Mouse (Mus musculus) midbrain, embryonic 14.5 days (tissue): ENCODE measurements at regions not wholly inside any gene's neighbourhood (a gene's known extent, or its start where the extent isn't known, plus 50 kb on each side); places are given as distances from the start of the nearest gene placed in this dataset.

ENCODE experiments used
- ATAC-seq: fragments of 200-750 bp; cut with Nextera tagmentation; 2 replicates; pipeline ENCODE4 v1.8.0; 2017; ENCODE audit warnings: moderate number of reproducible peaks, moderate library complexity; ENCODE audit not compliant: low FRiP score, low TSS enrichment
- DNase-seq: peaks from one replicate; pipeline ENCODE4 v3.0.0-alpha.2; 2015
- H3K27ac ChIP-seq: fragments of 300-500 bp; sonication (generic); replicated peaks from 2 replicates; pipeline ENCODE4 v1.5.1; 2014; ENCODE audit warnings: mild to moderate bottlenecking, low read depth, low read length, moderate library complexity
- H3K27me3 ChIP-seq: fragments of 300-500 bp; sonication (generic); 2 replicates; pipeline ENCODE4 v1.6.1; 2014; ENCODE audit warnings: low read length, control low read depth, mixed read lengths; ENCODE audit not compliant: control insufficient read depth, insufficient read depth
- H3K36me3 ChIP-seq: fragments of 300-500 bp; sonication (generic); 2 replicates; pipeline ENCODE4 v1.6.1; 2014; ENCODE audit warnings: low read length, control low read depth; ENCODE audit not compliant: control insufficient read depth, insufficient read depth
- H3K4me1 ChIP-seq: fragments of 300-500 bp; sonication (generic); 2 replicates; pipeline ENCODE4 v1.6.1; 2014; ENCODE audit warnings: mild to moderate bottlenecking, antibody characterized with exemption, low read length, control low read depth; ENCODE audit not compliant: control insufficient read depth, insufficient read depth
- H3K4me2 ChIP-seq: fragments of 300-500 bp; sonication (generic); 2 replicates; pipeline ENCODE4 v1.6.1; 2014; ENCODE audit warnings: mild to moderate bottlenecking, low read length, moderate library complexity
- H3K4me3 ChIP-seq: fragments of 300-500 bp; sonication (generic); replicated peaks from 2 replicates; pipeline ENCODE4 v1.5.1; 2014; ENCODE audit warnings: low read depth, low read length
- H3K9ac ChIP-seq: fragments of 300-500 bp; sonication (generic); replicated peaks from 2 replicates; pipeline ENCODE4 v1.6.1; 2014; ENCODE audit warnings: mild to moderate bottlenecking, low read length, moderate library complexity
- H3K9me3 ChIP-seq: fragments of 300-500 bp; sonication (generic); 2 replicates; pipeline ENCODE4 v1.6.1; 2016; ENCODE audit warnings: low read length, control low read depth, mixed read lengths; ENCODE audit not compliant: control insufficient read depth
- WGBS: fragments of 180-500 bp; shearing (Covaris S2); extraction: QIAGEN DNeasy Blood & Tissue Kit; methylation state at CpG from one replicate; pipeline ENCODE4 v1.1.7; 2014; 5-methylcytosine and 5-hydroxymethylcytosine counted together

DNA sequence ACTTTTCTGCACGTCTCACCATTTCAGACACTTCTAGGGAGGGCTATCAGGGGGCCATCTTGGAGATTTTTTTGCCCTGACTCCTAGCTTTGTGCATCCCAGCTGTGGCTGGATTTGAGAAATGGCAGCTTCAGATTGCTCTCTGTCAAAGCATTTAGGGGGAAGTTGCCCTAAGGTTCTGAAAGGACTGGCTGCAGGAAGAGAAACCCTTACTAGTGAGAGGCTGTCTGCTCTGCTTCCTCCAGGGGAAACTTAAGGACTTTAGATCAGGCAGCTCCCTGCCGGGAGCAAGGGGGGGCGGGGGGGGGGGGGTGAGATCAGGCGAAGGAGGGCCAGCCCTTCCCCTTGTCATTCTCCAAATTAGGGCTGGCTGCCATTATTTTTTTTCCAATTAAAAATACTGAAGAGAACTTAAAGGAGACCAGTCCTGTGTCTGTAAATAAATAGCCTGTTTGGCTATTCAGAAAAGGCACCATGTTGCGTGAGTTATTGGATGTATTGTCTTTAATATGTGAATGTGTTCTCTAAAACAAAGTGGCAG, 141.7 kb upstream of the Tbl1xr1 start:
- WGBS: 3% methylated on average over 5 of the region's 5 CpGs
- Histone ChIP-seq H3K9me3 (no peaks in the 10 kb centered on the region), H3K9ac (no peak overlapping the region), H3K4me3 (0 out of 2 replicates have a peak overlapping the region, but pooled peaks have one; percentile 24), H3K4me2 (peak overlapping the region; percentile 61), H3K27me3 (no peaks in the 10 kb centered on the region), H3K36me3 (no peaks in the 10 kb centered on the region), H3K4me1 (peaks cover 25% of the 10 kb centered on the region), H3K27ac (peak overlapping the region; percentile 90)
- DNase-seq (peak; percentile 52), ATAC-seq (no peak)

DNA sequence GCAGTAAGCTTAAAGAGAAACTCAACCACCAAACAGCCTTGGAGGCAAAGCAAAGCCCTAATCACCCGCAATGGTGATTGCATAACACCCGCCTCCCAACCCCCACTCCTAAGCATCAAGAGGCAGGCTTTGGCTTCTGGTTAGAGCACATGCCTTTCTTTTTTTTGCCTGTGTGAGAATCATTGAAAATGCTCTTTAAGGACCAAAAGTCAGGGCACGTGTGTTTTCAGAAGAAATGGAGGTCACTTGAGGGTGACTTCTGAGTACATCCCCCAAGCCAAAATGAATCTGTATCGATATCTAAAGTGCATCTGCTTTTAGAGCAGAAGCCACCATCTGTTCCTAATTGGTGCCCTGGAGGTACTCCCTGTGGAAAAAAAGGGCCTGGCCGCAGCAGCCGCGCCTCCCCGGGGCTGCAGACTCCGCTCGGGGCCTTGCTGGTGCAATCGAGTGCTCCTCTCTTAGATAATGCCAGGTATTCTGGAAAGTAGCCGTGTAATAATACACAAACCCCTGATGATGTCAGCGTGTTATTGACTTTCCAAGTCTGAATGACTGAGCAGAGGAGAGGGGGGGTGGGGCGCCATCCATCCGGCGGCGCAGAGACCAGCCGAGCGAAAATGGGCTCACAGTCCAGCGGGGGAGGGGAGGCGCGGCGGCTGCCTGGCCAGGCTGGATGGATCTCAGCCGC, 140.7 kb upstream of the Tbl1xr1 start:
- Histone ChIP-seq H3K9me3 (no peaks in the 10 kb centered on the region), H3K4me3 (peak overlapping the region; percentile 24), H3K4me1 (peaks cover 25% of the 10 kb centered on the region), H3K27me3 (no peaks in the 10 kb centered on the region), H3K27ac (peak overlapping the region; percentile 90), H3K9ac (peak overlapping the region; percentile 36; the same call in 1 of the 2 replicates), H3K36me3 (no peaks in the 10 kb centered on the region), H3K4me2 (peak overlapping the region; percentile 61)
- DNase-seq (peak; percentile 99), ATAC-seq (peak; percentile 94)
- WGBS: under 1% methylated on average over 24 of the region's 24 CpGs

DNA sequence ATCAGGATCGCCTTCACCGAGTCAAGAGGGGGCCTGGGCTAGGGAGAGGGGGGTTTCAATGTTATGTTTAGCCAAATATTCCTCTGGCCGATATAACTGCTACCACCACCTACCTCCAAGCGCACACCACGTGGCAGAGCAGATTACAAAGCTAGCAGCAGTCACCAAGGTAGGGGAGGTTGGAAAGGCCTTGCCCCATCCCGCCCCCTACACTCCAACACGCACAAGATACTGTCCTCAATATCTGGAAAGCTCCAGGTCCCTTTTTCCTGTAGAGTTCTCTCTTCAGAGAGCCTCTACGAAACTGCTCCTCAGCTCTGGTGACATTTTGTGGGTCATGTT, 140.2 kb upstream of the Tbl1xr1 start:
- no peak overlapping the region for H3K9ac ChIP-seq
- no peaks in the 10 kb centered on the region for H3K27me3 ChIP-seq
- H3K4me1 ChIP-seq: peaks cover 25% of the 10 kb centered on the region
- 4% methylated on average over 8 of the region's 8 CpGs for WGBS
- peak overlapping the region; percentile 90 for H3K27ac ChIP-seq
- H3K4me2 ChIP-seq: peak overlapping the region; percentile 61
- DNase-seq (no peak), ATAC-seq (no peak; the same call in 1 of the 2 replicates)
- no peaks in the 10 kb centered on the region for H3K36me3 ChIP-seq
- peak overlapping the region; percentile 24 for H3K4me3 ChIP-seq
- no peaks in the 10 kb centered on the region for H3K9me3 ChIP-seq

DNA sequence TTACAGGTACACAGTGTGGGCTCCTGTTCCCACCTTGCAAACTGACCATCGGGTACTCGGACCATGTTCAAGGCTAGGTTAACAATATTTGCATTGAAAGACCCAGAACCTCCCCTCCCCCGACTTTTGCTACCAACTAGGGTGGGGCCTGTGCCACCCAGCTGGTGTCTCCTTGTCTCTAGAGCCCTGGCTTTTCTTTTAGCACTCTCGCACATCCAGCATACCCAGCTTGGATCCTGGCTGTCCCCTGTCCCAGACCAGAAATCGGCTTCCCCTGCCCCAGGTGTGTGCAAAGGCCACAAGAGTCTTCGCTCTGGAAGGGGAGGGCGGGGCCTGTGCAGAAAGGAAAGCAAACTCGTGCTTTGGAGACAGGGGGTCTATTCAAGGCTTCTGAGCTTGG, 139.8 kb upstream of the Tbl1xr1 start:
- DNase-seq: peak; percentile 37
- no peak overlapping the region; the same call in 1 of the 2 replicates for H3K4me3 ChIP-seq

DNA sequence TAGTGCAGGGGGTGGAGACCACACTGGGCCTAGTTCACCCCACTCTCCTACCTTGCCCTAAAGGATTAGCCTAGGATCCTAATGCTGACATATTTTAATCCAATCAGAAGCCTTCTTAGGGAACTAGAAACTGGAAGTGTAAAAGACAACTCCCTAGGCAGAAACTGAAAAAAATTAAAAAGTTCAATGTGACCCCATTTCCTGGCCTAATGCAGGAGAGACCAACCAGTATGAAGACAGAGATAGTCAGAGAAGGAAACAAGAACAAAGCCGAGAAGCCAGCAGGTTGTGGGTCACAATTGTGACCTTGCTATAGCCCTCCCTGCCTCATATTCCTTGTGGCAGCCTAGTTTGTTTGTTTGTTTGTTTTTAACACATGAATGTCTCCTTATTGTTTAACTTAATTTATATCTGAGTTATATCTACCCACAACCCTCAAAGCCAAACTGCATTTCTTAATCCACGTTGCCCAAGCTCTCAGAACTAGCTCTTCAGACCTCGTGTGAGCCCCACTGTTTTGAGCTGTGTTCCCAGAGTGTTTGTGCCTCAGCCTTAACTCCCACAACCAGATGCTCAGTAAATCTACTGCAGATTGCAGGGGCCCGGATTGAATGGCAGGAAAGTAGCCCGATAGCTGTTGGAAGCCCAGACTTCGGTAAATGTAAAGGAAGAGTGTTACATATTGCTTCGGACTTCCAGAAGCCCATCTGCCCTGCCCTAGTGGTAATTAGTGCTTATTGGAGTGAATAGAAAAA, 139.0 kb upstream of the Tbl1xr1 start:
- no peak overlapping the region for H3K4me3 ChIP-seq
- no peak for DNase-seq
- H3K4me2 ChIP-seq: no peak overlapping the region
- 60% methylated on average over 7 of the region's 7 CpGs for WGBS
- H3K36me3 ChIP-seq: no peaks in the 10 kb centered on the region
- no peaks in the 10 kb centered on the region for H3K27me3 ChIP-seq
- no peak overlapping the region for H3K9ac ChIP-seq
- H3K9me3 ChIP-seq: no peaks in the 10 kb centered on the region
- H3K27ac ChIP-seq: no peak overlapping the region
- H3K4me1 ChIP-seq: peaks cover 25% of the 10 kb centered on the region
- no peak for ATAC-seq

More for the DNA sequence above, 139.8 kb upstream of the Tbl1xr1 start:
- H3K9ac ChIP-seq: no peak overlapping the region
- no peaks in the 10 kb centered on the region for H3K9me3 ChIP-seq
- ATAC-seq: no peak; the same call in 1 of the 2 replicates
- WGBS: 10% methylated on average over 8 of the region's 8 CpGs
- H3K4me2 ChIP-seq: peak overlapping the region; percentile 61
- H3K27ac ChIP-seq: peak overlapping the region; percentile 90
- H3K27me3 ChIP-seq: no peaks in the 10 kb centered on the region
- H3K4me1 ChIP-seq: peaks cover 25% of the 10 kb centered on the region
- no peaks in the 10 kb centered on the region for H3K36me3 ChIP-seq

DNA sequence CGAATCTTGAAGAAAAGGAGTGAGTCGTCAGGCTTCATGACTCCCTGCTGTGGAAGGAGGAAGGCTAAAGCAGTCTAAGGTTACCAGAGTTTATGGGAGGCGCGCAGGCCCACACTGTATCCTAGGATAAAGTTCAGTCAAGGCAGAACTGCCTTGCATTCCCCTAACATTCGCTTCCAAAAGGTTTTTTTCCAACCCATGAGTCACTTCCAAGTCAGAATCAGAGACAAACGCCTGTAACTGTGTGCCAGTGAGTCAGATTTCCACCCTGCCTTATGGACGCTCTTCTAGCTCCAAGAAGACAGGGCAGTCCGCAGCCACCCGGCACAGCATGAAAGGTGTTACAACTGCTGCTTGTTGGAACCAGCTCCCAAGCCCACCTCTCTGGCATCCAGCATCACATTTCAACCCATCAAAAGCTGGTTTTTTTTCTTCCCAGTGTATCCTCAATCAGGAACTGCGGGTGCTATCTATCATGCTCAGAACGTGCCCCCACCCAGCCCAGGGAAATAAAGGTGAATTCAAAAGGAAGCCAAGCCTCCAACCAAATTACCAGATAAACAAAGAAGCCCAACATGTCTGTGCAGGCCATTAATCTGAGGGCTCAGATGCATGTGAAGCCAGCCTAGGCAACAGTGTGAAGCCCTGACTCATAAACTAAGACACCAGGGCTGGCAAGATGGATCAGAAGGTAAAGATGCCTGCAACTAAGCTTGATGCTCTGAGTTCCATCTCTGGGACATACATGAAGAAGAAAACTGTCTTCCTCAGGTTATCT, 138.2 kb upstream of the Tbl1xr1 start:
- 70% methylated on average over 11 of the region's 11 CpGs for WGBS
- Histone ChIP-seq H3K9ac (no peak overlapping the region), H3K27me3 (no peaks in the 10 kb centered on the region), H3K4me1 (peaks cover 25% of the 10 kb centered on the region), H3K36me3 (no peaks in the 10 kb centered on the region), H3K4me3 (no peak overlapping the region), H3K27ac (no peak overlapping the region), H3K4me2 (no peak overlapping the region), H3K9me3 (no peaks in the 10 kb centered on the region)
- no peak for ATAC-seq
- no peak for DNase-seq

DNA sequence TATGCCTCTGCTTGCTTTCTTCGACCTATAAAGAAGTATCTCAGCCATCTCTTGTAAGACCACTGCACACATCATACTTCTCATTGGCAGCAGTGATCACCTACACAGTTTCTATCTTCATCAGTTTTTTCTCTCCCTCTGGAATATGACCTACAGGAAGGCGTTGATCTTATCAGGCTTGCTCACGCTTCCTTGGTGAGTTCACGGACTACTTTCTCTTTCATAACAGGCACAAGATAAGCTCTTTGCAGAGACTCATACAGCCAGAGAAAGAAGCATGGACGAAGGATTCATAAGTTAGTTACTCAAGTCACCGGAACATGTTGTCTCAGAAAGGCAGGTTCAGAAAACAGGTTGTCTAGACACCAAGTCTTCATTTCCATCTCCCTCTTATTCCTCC, 136.7 kb upstream of the Tbl1xr1 start:
- ATAC-seq (no peak), DNase-seq (no peak)
- no peak overlapping the region for H3K4me2 ChIP-seq
- H3K36me3 ChIP-seq: no peaks in the 10 kb centered on the region
- no peaks in the 10 kb centered on the region for H3K9me3 ChIP-seq
- H3K4me1 ChIP-seq: peaks cover 17% of the 10 kb centered on the region
- H3K27me3 ChIP-seq: no peaks in the 10 kb centered on the region
- no peak overlapping the region for H3K4me3 ChIP-seq
- WGBS: 94% methylated on average over 6 of the region's 6 CpGs
- H3K9ac ChIP-seq: no peak overlapping the region
- no peak overlapping the region for H3K27ac ChIP-seq

DNA sequence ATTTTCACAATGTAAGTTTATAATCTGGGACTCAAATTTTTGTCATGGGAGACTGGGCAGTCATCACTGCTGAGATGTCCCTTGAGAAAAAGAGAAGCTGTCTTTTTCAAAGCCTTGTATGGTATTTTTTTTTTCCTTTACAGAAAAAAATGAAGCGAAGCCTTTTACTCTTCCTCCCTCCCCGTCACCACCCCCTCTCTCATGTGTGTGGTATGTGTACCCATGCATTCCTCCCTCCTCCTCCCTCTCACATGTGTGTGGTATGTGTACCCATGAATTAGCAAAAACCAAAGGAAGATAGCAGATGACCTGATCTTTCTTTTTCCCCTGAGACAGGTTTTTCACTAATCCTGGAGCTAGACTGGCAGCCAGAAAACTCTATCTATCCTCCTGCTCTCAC, 134.9 kb upstream of the Tbl1xr1 start:
- H3K9ac ChIP-seq: no peak overlapping the region
- ATAC-seq: no peak
- H3K4me1 ChIP-seq: peaks cover 4% of the 10 kb centered on the region
- H3K4me2 ChIP-seq: no peak overlapping the region
- no peaks in the 10 kb centered on the region for H3K9me3 ChIP-seq
- H3K27ac ChIP-seq: no peak overlapping the region
- DNase-seq: no peak
- H3K4me3 ChIP-seq: no peak overlapping the region
- no peaks in the 10 kb centered on the region for H3K36me3 ChIP-seq
- H3K27me3 ChIP-seq: no peaks in the 10 kb centered on the region
- WGBS: 89% methylated on average over 2 of the region's 2 CpGs
